Mouse (Mus musculus) midbrain, embryonic 10.5 days (tissue): Measurements from ENCODE around the gene Tank. TPM values are rescaled to one million over a fixed set of nuclear protein-coding genes. Genes with fewer than 3 reads are reported as not detected.

ENCODE experiments used
- DNase-seq: peaks from one replicate; pipeline ENCODE4 v3.0.0-alpha.2; 2017; ENCODE audit warnings: low spot score
- H3K27ac ChIP-seq: fragments of 300-500 bp; sonication (generic); replicated peaks from 2 replicates; pipeline ENCODE4 v1.5.1; 2016; ENCODE audit warnings: mild to moderate bottlenecking
- H3K27me3 ChIP-seq: fragments of 300-500 bp; sonication (generic); 2 replicates; pipeline ENCODE4 v1.6.1; 2016; ENCODE audit warnings: low read depth, mild to moderate bottlenecking; ENCODE audit not compliant: poor library complexity, severe bottlenecking
- H3K36me3 ChIP-seq: fragments of 300-500 bp; sonication (generic); 2 replicates; pipeline ENCODE4 v1.6.1; 2016; ENCODE audit warnings: mild to moderate bottlenecking, moderate library complexity
- H3K4me1 ChIP-seq: fragments of 300-500 bp; sonication (generic); 2 replicates; pipeline ENCODE4 v1.6.1; 2016
- H3K4me3 ChIP-seq: fragments of 300-500 bp; sonication (generic); 2 replicates; pipeline ENCODE4 v1.5.1; 2016; ENCODE audit warnings: mild to moderate bottlenecking, moderate library complexity
- H3K9me3 ChIP-seq: fragments of 300-500 bp; sonication (generic); replicated peaks from 2 replicates; pipeline ENCODE4 v1.6.1; 2016; ENCODE audit warnings: mild to moderate bottlenecking
- WGBS: fragments of 180-500 bp; shearing (Covaris S2); methylation state at CpG from one replicate; pipeline ENCODE4 v1.1.7; 2016; 5-methylcytosine and 5-hydroxymethylcytosine counted together
- polyA plus RNA-seq: library from polyadenylated mRNA; unstranded; fragments of >200 nt; fragmentation: Nextera tagmentation; extraction: Ambion mirVana; gene quantifications from 2 replicates; pipeline ENCODE4 v1.2.1, GENCODE M21; 2016

The Tank gene
- polyA plus RNA-seq, 1 experiment from 2014 or later = 24.2 TPM

- H3K4me1 ChIP-seq = no peaks in the 10 kb centered on the region
- no peak overlapping the region for H3K27ac ChIP-seq
- peak; percentile 29 for DNase-seq
- H3K9me3 ChIP-seq = no peaks in the 10 kb centered on the region
- 28% methylated on average over 4 of the region's 4 CpGs for WGBS
- no peak overlapping the region for H3K4me3 ChIP-seq
- H3K36me3 ChIP-seq = no peaks in the 10 kb centered on the region
- H3K27me3 ChIP-seq = no peaks in the 10 kb centered on the region
Measured at GRCm38 (mm10) chr2:61668260-61668659, 89.9 kb downstream of the Tank start.

- Histone ChIP-seq H3K4me1 (no peaks in the 10 kb centered on the region), H3K27me3 (no peaks in the 10 kb centered on the region), H3K9me3 (no peaks in the 10 kb centered on the region), H3K4me3 (no peak overlapping the region), H3K36me3 (no peaks in the 10 kb centered on the region), H3K27ac (no peak overlapping the region)
- no peak for DNase-seq
- 87% methylated on average over 3 of the region's 3 CpGs for WGBS
Measured at GRCm38 (mm10) chr2:61674555-61674954, 96.2 kb downstream of the Tank start.

- Histone ChIP-seq H3K9me3 (no peaks in the 10 kb centered on the region), H3K4me1 (no peaks in the 10 kb centered on the region), H3K27me3 (no peaks in the 10 kb centered on the region), H3K27ac (no peak overlapping the region), H3K4me3 (no peak overlapping the region), H3K36me3 (no peaks in the 10 kb centered on the region)
- 88% methylated on average over 1 of the region's 1 CpGs for WGBS
- no peak for DNase-seq
Measured at GRCm38 (mm10) chr2:61681572-61681971, 103.2 kb downstream of the Tank start.

GRCm38 (mm10) chr2:61686533-61686932 lies 108.1 kb downstream of the Tank start:
- 87% methylated on average over 1 of the region's 1 CpGs for WGBS
- no peak for DNase-seq
- Histone ChIP-seq H3K27me3 (no peaks in the 10 kb centered on the region), H3K4me3 (no peak overlapping the region), H3K9me3 (no peaks in the 10 kb centered on the region), H3K27ac (no peak overlapping the region), H3K36me3 (no peaks in the 10 kb centered on the region), H3K4me1 (no peaks in the 10 kb centered on the region)

- H3K27me3 ChIP-seq = no peaks in the 10 kb centered on the region
- H3K27ac ChIP-seq = no peak overlapping the region
- H3K9me3 ChIP-seq = no peaks in the 10 kb centered on the region
- WGBS = 82% methylated on average over 3 of the region's 3 CpGs
- no peaks in the 10 kb centered on the region for H3K4me1 ChIP-seq
- H3K4me3 ChIP-seq = no peak overlapping the region
- no peak for DNase-seq
- H3K36me3 ChIP-seq = no peaks in the 10 kb centered on the region
Measured at GRCm38 (mm10) chr2:61689086-61689485, 110.7 kb downstream of the Tank start.

Other genes with a start within 250 kb of the Tank start
- gene Psmd14, start 133.1 kb downstream of the Tank start, polyA plus RNA-seq = 259 and 271 TPM in 2 replicates
- gene Tbr1, start 224.3 kb downstream of the Tank start, polyA plus RNA-seq = 0.23 and 0.26 TPM in 2 replicates